In the genomic region with DNA sequence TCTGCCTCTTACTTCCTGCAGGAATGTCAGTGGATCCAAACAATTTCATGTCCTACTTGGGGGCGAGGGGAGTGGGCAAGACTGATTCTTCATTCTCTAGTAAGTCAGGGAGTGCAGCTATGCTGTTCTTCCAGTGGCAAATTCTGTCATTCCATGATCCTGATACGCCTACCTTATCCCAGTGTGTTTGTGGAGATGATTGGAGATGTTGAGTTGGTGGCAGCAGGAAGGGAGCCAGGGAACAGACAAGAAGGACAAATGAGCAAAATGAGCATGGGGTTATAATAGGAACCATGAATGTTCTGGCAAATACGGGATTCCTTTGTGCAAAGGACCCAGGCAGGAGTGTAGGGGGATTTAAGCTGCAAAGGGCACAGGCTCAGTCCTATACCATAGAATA, we compare ENCODE assay signal across 31 mouse cellular contexts.
"Had no signal": no experiment of that assay in that cellular context is flagged by ENCODE, and none has a peak within 500 bp of the region (broad histone marks: within the 10 kb centered on the region; RNA-seq: fewer than 3 reads in every experiment).

No protein-coding gene starts in this region.

- ATAC-seq: liver, embryonic 12.5 days; liver, postnatal 0 days; lung, postnatal 0 days; midbrain, embryonic 13.5 days; midbrain, embryonic 15.5 days; midbrain, embryonic 16.5 days had no signal

- DNase-seq: left cerebral cortex, postnatal 4 days; liver; liver, embryonic 13.5 days; liver, postnatal 0 days; lung, adult 18-20 months; lung, adult 2 months; lung, embryonic 14.5 days; lung, postnatal 10 days; lung, postnatal 14 days; lung, postnatal 36 days; lung, postnatal 4 days; midbrain, embryonic 14.5 days had no signal

- H3K4me3 ChIP-seq: limb, embryonic 10.5 days; limb, embryonic 12.5 days; limb, embryonic 13.5 days; limb, embryonic 15.5 days; liver, embryonic 12.5 days; liver, embryonic 13.5 days; liver, embryonic 15.5 days; lung, embryonic 15.5 days; megakaryocyte, embryonic 14.5 days; midbrain, embryonic 10.5 days; midbrain, embryonic 12.5 days; midbrain, embryonic 13.5 days; midbrain, embryonic 15.5 days; myocyte; neural tube, embryonic 12.5 days; neural tube, embryonic 13.5 days had no signal

- H3K27ac ChIP-seq: limb, embryonic 10.5 days; limb, embryonic 12.5 days; limb, embryonic 13.5 days; limb, embryonic 15.5 days; liver, embryonic 12.5 days; liver, embryonic 13.5 days; liver, embryonic 14.5 days; liver, embryonic 15.5 days; lung, embryonic 15.5 days; macrophage; midbrain, embryonic 10.5 days; midbrain, embryonic 12.5 days; midbrain, embryonic 13.5 days; midbrain, embryonic 15.5 days; neural tube, embryonic 12.5 days; neural tube, embryonic 13.5 days had no signal
